Mouse (Mus musculus): ENCODE measurements around the gene Spen. TPM values are rescaled to one million over a fixed set of nuclear protein-coding genes. Genes with fewer than 3 reads are reported as not detected.
A peak's percentile ranks its signal among the peaks of the same experiment; 100 is the strongest.

The Spen gene
- polyA plus RNA-seq, 1 experiment from 2014 or later, result 23.9 TPM

- Histone ChIP-seq H3K4me3 (replicated peaks; ENCODE audit: low read depth, low read length) (no peak overlapping the region), H3K4me2 (ENCODE audit: low read length) (no peak overlapping the region), H3K9ac (replicated peaks; ENCODE audit: low read length) (no peak overlapping the region), H3K4me1 (ENCODE audit: control insufficient read depth, insufficient read depth, low read length) (no peaks in the 10 kb centered on the region), H3K27ac (replicated peaks; ENCODE audit: low read depth, low read length) (no peak overlapping the region), H3K36me3 (ENCODE audit: control insufficient read depth, insufficient read depth, low read length) (peaks cover 66% of the 10 kb centered on the region), H3K9me3 (ENCODE audit: control insufficient read depth, low read length) (no peaks in the 10 kb centered on the region), H3K27me3 (ENCODE audit: control insufficient read depth, insufficient read depth, low read length) (no peaks in the 10 kb centered on the region)
- ATAC-seq (ENCODE audit: low FRiP score, low TSS enrichment), result no peak
- 96% methylated on average over 9 of the region's 9 CpGs for WGBS
- DNase-seq, result no peak
These were observed 86.4 kb downstream of the Spen start for GRCm38 (mm10) chr4:141451916-141452450.

- no peaks in the 10 kb centered on the region for H3K9me3 ChIP-seq (ENCODE audit: control insufficient read depth, low read length)
- no peaks in the 10 kb centered on the region for H3K27me3 ChIP-seq (ENCODE audit: control insufficient read depth, insufficient read depth, low read length)
- no peak for ATAC-seq (ENCODE audit: low FRiP score, low TSS enrichment)
- no peak overlapping the region for H3K27ac ChIP-seq (replicated peaks; ENCODE audit: low read depth, low read length)
- WGBS, result 92% methylated on average over 2 of the region's 2 CpGs
- H3K4me1 ChIP-seq (ENCODE audit: control insufficient read depth, insufficient read depth, low read length), result no peaks in the 10 kb centered on the region
- H3K4me3 ChIP-seq (replicated peaks; ENCODE audit: low read depth, low read length), result no peak overlapping the region
- H3K36me3 ChIP-seq (ENCODE audit: control insufficient read depth, insufficient read depth, low read length), result peaks cover 67% of the 10 kb centered on the region
- H3K9ac ChIP-seq (replicated peaks; ENCODE audit: low read length), result no peak overlapping the region
- DNase-seq, result no peak
- no peak overlapping the region for H3K4me2 ChIP-seq (ENCODE audit: low read length)
These were observed 87.1 kb downstream of the Spen start for GRCm38 (mm10) chr4:141451251-141451650.

GRCm38 (mm10) chr4:141446211-141446610 lies 92.2 kb downstream of the Spen start:
- Histone ChIP-seq H3K9ac (replicated peaks; ENCODE audit: low read length) (no peak overlapping the region), H3K36me3 (ENCODE audit: control insufficient read depth, insufficient read depth, low read length) (peaks cover 41% of the 10 kb centered on the region), H3K27ac (replicated peaks; ENCODE audit: low read depth, low read length) (no peak overlapping the region), H3K4me1 (ENCODE audit: control insufficient read depth, insufficient read depth, low read length) (peaks cover 9% of the 10 kb centered on the region), H3K4me3 (replicated peaks; ENCODE audit: low read depth, low read length) (no peak overlapping the region), H3K27me3 (ENCODE audit: control insufficient read depth, insufficient read depth, low read length) (no peaks in the 10 kb centered on the region), H3K9me3 (ENCODE audit: control insufficient read depth, low read length) (no peaks in the 10 kb centered on the region), H3K4me2 (ENCODE audit: low read length) (no peak overlapping the region)
- ATAC-seq (ENCODE audit: low FRiP score, low TSS enrichment) (no peak), DNase-seq (no peak)
- 79% methylated on average over 7 of the region's 7 CpGs for WGBS

- ATAC-seq (ENCODE audit: low FRiP score, low TSS enrichment) (no peak; the same call in 1 of the 2 replicates), DNase-seq (no peak)
- no peaks in the 10 kb centered on the region for H3K27me3 ChIP-seq (ENCODE audit: control insufficient read depth, insufficient read depth, low read length)
- peak overlapping the region; percentile 98 for H3K9ac ChIP-seq (replicated peaks; ENCODE audit: low read length)
- peaks cover 9% of the 10 kb centered on the region for H3K4me1 ChIP-seq (ENCODE audit: control insufficient read depth, insufficient read depth, low read length)
- H3K27ac ChIP-seq (replicated peaks; ENCODE audit: low read depth, low read length), result peak overlapping the region; percentile 83; the same call in 1 of the 2 replicates
- H3K36me3 ChIP-seq (ENCODE audit: control insufficient read depth, insufficient read depth, low read length), result peaks cover 35% of the 10 kb centered on the region
- WGBS, result 19% methylated on average over 14 of the region's 14 CpGs
- H3K4me2 ChIP-seq (ENCODE audit: low read length), result peak overlapping the region; percentile 65
- H3K4me3 ChIP-seq (replicated peaks; ENCODE audit: low read depth, low read length), result peak overlapping the region; percentile 98
- H3K9me3 ChIP-seq (ENCODE audit: control insufficient read depth, low read length), result no peaks in the 10 kb centered on the region
These were observed 93.1 kb downstream of the Spen start for GRCm38 (mm10) chr4:141445328-141445720.

GRCm38 (mm10) chr4:141444451-141445327 lies 93.7 kb downstream of the Spen start, which contains the start of gene Zbtb17:
Gene Zbtb17 (plus strand): TSS chr4:141444654.
- DNase-seq (peak; percentile 97), ATAC-seq (ENCODE audit: low FRiP score, low TSS enrichment) (peak; percentile 92)
- WGBS, result 1% methylated on average over 69 of the region's 102 CpGs
- H3K4me3 ChIP-seq (replicated peaks; ENCODE audit: low read depth, low read length), result peak within 1 kb of the TSS; percentile 98
- H3K36me3 ChIP-seq (ENCODE audit: control insufficient read depth, insufficient read depth, low read length), result peaks cover 32% of the 10 kb centered on the region
- H3K4me2 ChIP-seq (ENCODE audit: low read length), result peak within 1 kb of the TSS; percentile 65
- peak within 1 kb of the TSS; percentile 83 for H3K27ac ChIP-seq (replicated peaks; ENCODE audit: low read depth, low read length)
- peaks cover 9% of the 10 kb centered on the region for H3K4me1 ChIP-seq (ENCODE audit: control insufficient read depth, insufficient read depth, low read length)
- H3K9me3 ChIP-seq (ENCODE audit: control insufficient read depth, low read length), result no peaks in the 10 kb centered on the region
- no peaks in the 10 kb centered on the region for H3K27me3 ChIP-seq (ENCODE audit: control insufficient read depth, insufficient read depth, low read length)
- peak within 1 kb of the TSS; percentile 98 for H3K9ac ChIP-seq (replicated peaks; ENCODE audit: low read length)

- DNase-seq, result no peak
- H3K9me3 ChIP-seq (ENCODE audit: control insufficient read depth, low read length), result no peaks in the 10 kb centered on the region
- peaks cover 24% of the 10 kb centered on the region for H3K36me3 ChIP-seq (ENCODE audit: control insufficient read depth, insufficient read depth, low read length)
- H3K9ac ChIP-seq (replicated peaks; ENCODE audit: low read length), result 0 out of 2 replicates have a peak overlapping the region, but pooled peaks have one; percentile 98
- 52% methylated on average over 11 of the region's 11 CpGs for WGBS
- peak overlapping the region; percentile 51 for H3K4me2 ChIP-seq (ENCODE audit: low read length)
- no peaks in the 10 kb centered on the region for H3K27me3 ChIP-seq (ENCODE audit: control insufficient read depth, insufficient read depth, low read length)
- peak overlapping the region; percentile 98 for H3K4me3 ChIP-seq (replicated peaks; ENCODE audit: low read depth, low read length)
- H3K27ac ChIP-seq (replicated peaks; ENCODE audit: low read depth, low read length), result no peak overlapping the region
- peaks cover 9% of the 10 kb centered on the region for H3K4me1 ChIP-seq (ENCODE audit: control insufficient read depth, insufficient read depth, low read length)
- no peak for ATAC-seq (ENCODE audit: low FRiP score, low TSS enrichment)
These were observed 94.6 kb downstream of the Spen start for GRCm38 (mm10) chr4:141443641-141444429.

GRCm38 (mm10) chr4:141440877-141441276 lies 97.5 kb downstream of the Spen start:
- H3K4me1 ChIP-seq (ENCODE audit: control insufficient read depth, insufficient read depth, low read length), result peaks cover 6% of the 10 kb centered on the region
- ATAC-seq (ENCODE audit: low FRiP score, low TSS enrichment) (no peak), DNase-seq (no peak)
- H3K9ac ChIP-seq (replicated peaks; ENCODE audit: low read length), result no peak overlapping the region
- H3K27me3 ChIP-seq (ENCODE audit: control insufficient read depth, insufficient read depth, low read length), result no peaks in the 10 kb centered on the region
- no peak overlapping the region for H3K27ac ChIP-seq (replicated peaks; ENCODE audit: low read depth, low read length)
- no peak overlapping the region for H3K4me2 ChIP-seq (ENCODE audit: low read length)
- H3K9me3 ChIP-seq (ENCODE audit: control insufficient read depth, low read length), result no peaks in the 10 kb centered on the region
- H3K4me3 ChIP-seq (replicated peaks; ENCODE audit: low read depth, low read length), result no peak overlapping the region
- no peaks in the 10 kb centered on the region for H3K36me3 ChIP-seq (ENCODE audit: control insufficient read depth, insufficient read depth, low read length)

GRCm38 (mm10) chr4:141439083-141439803 lies 99.2 kb downstream of the Spen start:
- Histone ChIP-seq H3K4me1 (ENCODE audit: control insufficient read depth, insufficient read depth, low read length) (no peaks in the 10 kb centered on the region), H3K9me3 (ENCODE audit: control insufficient read depth, low read length) (no peaks in the 10 kb centered on the region), H3K27me3 (ENCODE audit: control insufficient read depth, insufficient read depth, low read length) (no peaks in the 10 kb centered on the region), H3K4me2 (ENCODE audit: low read length) (no peak overlapping the region), H3K4me3 (replicated peaks; ENCODE audit: low read depth, low read length) (no peak overlapping the region), H3K9ac (replicated peaks; ENCODE audit: low read length) (no peak overlapping the region), H3K27ac (replicated peaks; ENCODE audit: low read depth, low read length) (no peak overlapping the region), H3K36me3 (ENCODE audit: control insufficient read depth, insufficient read depth, low read length) (no peaks in the 10 kb centered on the region)
- DNase-seq, result no peak
- no peak for ATAC-seq (ENCODE audit: low FRiP score, low TSS enrichment)
- WGBS, result 85% methylated on average over 12 of the region's 12 CpGs

Measured in midbrain, embryonic 14.5 days (tissue).